Mouse (Mus musculus) limb, embryonic 10.5 days (tissue): ENCODE results near the gene Etv2. TPM values are rescaled to one million over a fixed set of nuclear protein-coding genes. Genes with fewer than 3 reads are reported as not detected.
A peak's percentile ranks its signal among the peaks of the same experiment; 100 is the strongest.

Experiments
- DNase-seq: peaks from one replicate; pipeline ENCODE4 v3.0.0-alpha.2; 2017; ENCODE audit warnings: low spot score
- H3K27ac ChIP-seq: fragments of 300-500 bp; sonication (generic); 2 replicates; pipeline ENCODE4 v1.5.1; 2016; ENCODE audit warnings: mild to moderate bottlenecking
- H3K27me3 ChIP-seq: fragments of 300-500 bp; sonication (generic); 2 replicates; pipeline ENCODE4 v1.6.1; 2016; ENCODE audit warnings: low read depth, mild to moderate bottlenecking; ENCODE audit not compliant: poor library complexity, severe bottlenecking
- H3K36me3 ChIP-seq: fragments of 300-500 bp; sonication (generic); 2 replicates; pipeline ENCODE4 v1.6.1; 2016; ENCODE audit warnings: mild to moderate bottlenecking, moderate library complexity
- H3K4me1 ChIP-seq: fragments of 300-500 bp; sonication (generic); 2 replicates; pipeline ENCODE4 v1.6.1; 2016
- H3K4me3 ChIP-seq: fragments of 300-500 bp; sonication (generic); 2 replicates; pipeline ENCODE4 v1.5.1; 2016; ENCODE audit warnings: mild to moderate bottlenecking, moderate library complexity
- H3K9me3 ChIP-seq: fragments of 300-500 bp; sonication (generic); replicated peaks from 2 replicates; pipeline ENCODE4 v1.6.1; 2016; ENCODE audit warnings: mild to moderate bottlenecking
- WGBS: fragments of 180-500 bp; shearing (Covaris S2); methylation state at CpG from one replicate; pipeline ENCODE4 v1.1.7; 2016; 5-methylcytosine and 5-hydroxymethylcytosine counted together
- microRNA-seq: library from miRNA; unstranded; fragments of <30 nt; microRNA quantifications from one replicate; pipeline ENCODE4, GENCODE M21; 2017
- polyA plus RNA-seq: library from polyadenylated mRNA; unstranded; fragments of >200 nt; fragmentation: Nextera tagmentation; extraction: Ambion mirVana; gene quantifications from 2 replicates; pipeline ENCODE4 v1.2.1, GENCODE M21; 2016

The Etv2 gene
- polyA plus RNA-seq, 1 experiment from 2014 or later = 1.3 TPM

GRCm38 (mm10) chr7:30591605-30591951 lies 44.1 kb downstream of the Etv2 start:
- H3K36me3 ChIP-seq = peaks cover 6% of the 10 kb centered on the region
- H3K27me3 ChIP-seq = no peaks in the 10 kb centered on the region
- DNase-seq = no peak
- no peak overlapping the region for H3K27ac ChIP-seq
- H3K4me1 ChIP-seq = peaks cover 23% of the 10 kb centered on the region
- no peaks in the 10 kb centered on the region for H3K9me3 ChIP-seq
- no peak overlapping the region for H3K4me3 ChIP-seq
- 56% methylated on average over 4 of the region's 4 CpGs for WGBS

DNA sequence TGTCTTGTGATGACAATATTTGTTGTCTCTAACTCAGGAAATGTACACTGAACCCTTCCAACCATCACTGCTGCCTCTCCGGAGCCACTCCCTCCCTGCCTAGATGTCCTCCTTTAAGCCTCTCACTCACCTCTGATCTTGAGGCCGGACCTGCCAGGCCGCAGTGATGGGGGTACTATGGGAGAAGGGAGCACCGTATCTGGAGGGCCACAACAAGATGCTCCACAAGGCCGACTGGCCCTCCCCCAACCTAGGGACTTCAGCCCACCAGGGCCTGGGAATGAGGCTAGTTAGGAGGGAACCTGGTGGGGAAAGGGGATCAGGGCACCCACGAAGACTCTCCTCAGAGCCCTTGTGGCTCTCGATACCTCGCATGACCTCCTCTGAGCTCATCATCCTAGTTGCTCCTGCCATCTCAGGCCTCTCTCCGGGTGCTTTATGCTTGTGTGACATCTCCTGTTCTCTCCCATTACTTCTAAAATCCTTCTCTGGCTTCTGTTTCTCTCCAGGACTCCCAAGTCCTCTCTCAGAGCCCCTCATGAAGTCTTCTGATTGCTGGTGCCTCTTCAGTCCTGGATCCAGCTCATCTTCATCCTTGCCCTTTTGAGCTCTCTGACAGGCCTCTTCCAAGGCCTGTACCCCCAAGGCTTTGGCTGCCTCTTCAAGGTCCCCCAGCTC lies 44.6 kb downstream of the Etv2 start:
- H3K4me3 ChIP-seq = no peak overlapping the region
- H3K4me1 ChIP-seq = peaks cover 26% of the 10 kb centered on the region
- no peak for DNase-seq
- no peak overlapping the region for H3K27ac ChIP-seq
- peaks cover 11% of the 10 kb centered on the region for H3K36me3 ChIP-seq
- H3K27me3 ChIP-seq = no peaks in the 10 kb centered on the region
- no peaks in the 10 kb centered on the region for H3K9me3 ChIP-seq
- WGBS = 83% methylated on average over 9 of the region's 9 CpGs

DNA sequence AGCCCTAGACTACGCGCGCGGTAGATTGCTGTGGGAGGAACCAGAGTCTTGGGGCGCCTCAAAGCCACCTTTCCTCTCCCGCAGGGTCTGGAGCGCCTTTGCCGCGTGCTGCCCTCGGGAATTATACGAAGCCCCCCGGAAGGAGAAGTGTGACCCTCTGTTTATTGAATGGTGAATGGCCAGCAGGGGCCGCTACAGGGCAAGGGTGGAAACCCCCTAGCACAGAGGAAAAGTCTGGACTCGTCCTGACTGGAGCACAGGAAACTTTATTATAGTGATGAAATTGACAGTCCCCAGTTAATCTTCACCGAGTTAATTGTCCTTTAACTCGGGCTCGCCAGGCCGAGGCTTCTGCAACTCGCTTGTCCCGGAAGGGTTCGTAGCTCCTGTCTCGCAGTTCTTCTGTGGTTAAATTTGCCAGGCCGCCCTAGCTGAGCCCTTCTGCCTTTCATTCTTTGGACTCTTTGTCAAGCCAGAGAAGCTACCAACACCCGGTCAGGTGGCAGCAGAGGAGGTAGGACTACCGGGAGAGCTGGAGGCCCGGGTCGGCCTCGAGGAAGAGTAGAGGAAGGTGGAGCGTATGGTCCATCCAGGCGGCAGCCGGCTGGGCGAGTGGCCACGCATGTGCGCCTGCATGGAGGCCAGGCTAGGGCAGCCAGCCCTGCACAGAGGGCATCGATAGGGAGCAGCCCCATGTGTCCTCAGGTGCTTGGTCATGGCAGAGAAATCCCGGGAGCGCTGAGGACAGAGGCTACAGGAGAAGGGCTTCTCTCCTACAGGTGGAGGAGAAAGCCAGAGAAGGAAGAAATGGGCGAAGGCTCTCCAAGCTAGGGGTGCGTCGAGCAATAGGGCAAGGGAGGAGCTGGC lies 46.0 kb downstream of the Etv2 start:
- peak overlapping the region; percentile 100 for H3K4me3 ChIP-seq
- 27% methylated on average over 40 of the region's 40 CpGs for WGBS
- peak; percentile 92 for DNase-seq
- H3K9me3 ChIP-seq = no peaks in the 10 kb centered on the region
- H3K27ac ChIP-seq = peak overlapping the region; percentile 99
- H3K36me3 ChIP-seq = peaks cover 25% of the 10 kb centered on the region
- H3K27me3 ChIP-seq = no peaks in the 10 kb centered on the region
- H3K4me1 ChIP-seq = peaks cover 26% of the 10 kb centered on the region

- peak within 1 kb of the TSS; percentile 99 for H3K27ac ChIP-seq
- peak; percentile 97 for DNase-seq
- H3K4me1 ChIP-seq = peaks cover 26% of the 10 kb centered on the region
- no peaks in the 10 kb centered on the region for H3K27me3 ChIP-seq
- H3K9me3 ChIP-seq = no peaks in the 10 kb centered on the region
- peak within 1 kb of the TSS; percentile 100 for H3K4me3 ChIP-seq
- WGBS = under 1% methylated on average over 65 of the region's 68 CpGs
- H3K36me3 ChIP-seq = peaks cover 34% of the 10 kb centered on the region
Observed at GRCm38 (mm10) chr7:30588676-30589434, 46.8 kb downstream of the Etv2 start, which contains the start of gene Kmt2b. Gene Kmt2b, minus strand, starts transcription at chr7:30588726.

- under 1% methylated on average over 64 of the region's 67 CpGs for WGBS
- H3K4me3 ChIP-seq = peak overlapping the region; percentile 100
- peak overlapping the region; percentile 99 for H3K27ac ChIP-seq
- DNase-seq = peak; percentile 66
- peaks cover 42% of the 10 kb centered on the region for H3K36me3 ChIP-seq
- H3K27me3 ChIP-seq = no peaks in the 10 kb centered on the region
- no peaks in the 10 kb centered on the region for H3K9me3 ChIP-seq
- H3K4me1 ChIP-seq = peaks cover 26% of the 10 kb centered on the region
Observed at GRCm38 (mm10) chr7:30587842-30588667, 47.6 kb downstream of the Etv2 start.

GRCm38 (mm10) chr7:30586455-30587020 lies 49.1 kb downstream of the Etv2 start:
- WGBS = 94% methylated on average over 28 of the region's 28 CpGs
- DNase-seq = no peak
- Histone ChIP-seq H3K36me3 (peaks cover 57% of the 10 kb centered on the region), H3K27ac (no peak overlapping the region), H3K4me1 (peaks cover 26% of the 10 kb centered on the region), H3K9me3 (no peaks in the 10 kb centered on the region), H3K27me3 (no peaks in the 10 kb centered on the region), H3K4me3 (peak overlapping the region; percentile 100)

GRCm38 (mm10) chr7:30585170-30585569 lies 50.5 kb downstream of the Etv2 start:
- Histone ChIP-seq H3K4me3 (no peak overlapping the region), H3K27me3 (no peaks in the 10 kb centered on the region), H3K9me3 (no peaks in the 10 kb centered on the region), H3K4me1 (peaks cover 24% of the 10 kb centered on the region), H3K36me3 (peaks cover 70% of the 10 kb centered on the region), H3K27ac (no peak overlapping the region)
- no peak for DNase-seq
- WGBS = 95% methylated on average over 7 of the region's 7 CpGs

DNA sequence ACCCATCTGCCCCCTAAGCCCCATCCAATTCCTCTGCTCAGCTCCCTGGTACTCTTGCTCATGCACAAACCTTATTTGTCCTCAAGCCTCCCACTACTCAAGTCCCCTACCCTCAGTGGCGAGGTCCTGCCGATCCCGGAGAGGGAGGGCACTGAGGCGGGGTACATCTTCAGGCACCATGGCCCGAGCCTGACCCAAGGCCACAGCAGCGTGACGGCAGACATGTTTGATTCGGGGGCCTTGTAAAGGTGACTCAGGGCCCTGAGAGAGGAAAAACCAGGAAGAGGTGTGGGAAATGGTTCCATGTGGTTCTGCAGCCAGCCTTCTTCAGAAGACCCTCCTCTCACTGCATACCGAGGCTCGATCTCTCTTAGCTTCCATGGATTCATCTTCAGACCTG lies 51.3 kb downstream of the Etv2 start:
- H3K9me3 ChIP-seq = no peaks in the 10 kb centered on the region
- 95% methylated on average over 10 of the region's 10 CpGs for WGBS
- no peak for DNase-seq
- H3K4me1 ChIP-seq = peaks cover 16% of the 10 kb centered on the region
- no peak overlapping the region for H3K27ac ChIP-seq
- no peaks in the 10 kb centered on the region for H3K27me3 ChIP-seq
- peaks cover 79% of the 10 kb centered on the region for H3K36me3 ChIP-seq
- no peak overlapping the region for H3K4me3 ChIP-seq

Small RNA genes lying within 50 kb of the gene (microRNA-seq; reads per million reads assigned to microRNA genes)
- not detected for gene Mir3569

Other genes starting within 250 kb of the Etv2 start
- gene Tyrobp, start 222.1 kb downstream of the Etv2 start, polyA plus RNA-seq = 7.6 and 8.6 TPM in 2 replicates
- gene Hcst, start 216.0 kb downstream of the Etv2 start, polyA plus RNA-seq = not detected in 2 replicates
- gene Nfkbid, start 214.1 kb downstream of the Etv2 start, polyA plus RNA-seq = 0.55 and 1.2 TPM in 2 replicates
- gene Aplp1, start 190.3 kb downstream of the Etv2 start, polyA plus RNA-seq = 8.4 and 13.4 TPM in 2 replicates
- not detected in 2 replicates for gene Kirrel2, start 178.2 kb downstream of the Etv2 start, polyA plus RNA-seq
- not detected in 2 replicates for gene Nphs1, start 177.5 kb downstream of the Etv2 start, polyA plus RNA-seq
- not detected in 2 replicates for gene Prodh2, start 142.2 kb downstream of the Etv2 start, polyA plus RNA-seq
- gene Arhgap33, start 100.8 kb downstream of the Etv2 start, polyA plus RNA-seq = 14.0 and 17.1 TPM in 2 replicates
- 4.7 and 7.0 TPM in 2 replicates for gene Hspb6, start 83.7 kb downstream of the Etv2 start, polyA plus RNA-seq
- 17.8 and 21.6 TPM in 2 replicates for gene Proser3, start 83.6 kb downstream of the Etv2 start, polyA plus RNA-seq
- 42.5 and 45.6 TPM in 2 replicates for gene Lin37, start 76.0 kb downstream of the Etv2 start, polyA plus RNA-seq
- gene U2af1l4, start 72.6 kb downstream of the Etv2 start, polyA plus RNA-seq = 92.5 and 100 TPM in 2 replicates
- 13.4 and 15.3 TPM in 2 replicates for gene Gm49396, start 72.5 kb downstream of the Etv2 start, polyA plus RNA-seq
- gene Psenen, start 72.2 kb downstream of the Etv2 start, polyA plus RNA-seq = 120 and 121 TPM in 2 replicates
- gene Igflr1, start 70.4 kb downstream of the Etv2 start, polyA plus RNA-seq = 5.7 and 6.5 TPM in 2 replicates
- 10.2 and 10.6 TPM in 2 replicates for gene Kmt2b, start 47.1 kb downstream of the Etv2 start, polyA plus RNA-seq
- gene Zbtb32, start 36.9 kb downstream of the Etv2 start, polyA plus RNA-seq = 0.15 and 0.45 TPM in 2 replicates
- gene Upk1a, start 23.0 kb downstream of the Etv2 start, polyA plus RNA-seq = 7.9 and 8.2 TPM in 2 replicates
- gene Cox6b1, start 9.7 kb downstream of the Etv2 start, polyA plus RNA-seq = 776 and 820 TPM in 2 replicates
- gene Rbm42, start 14.5 kb upstream of the Etv2 start, polyA plus RNA-seq = 150 and 151 TPM in 2 replicates
- 84.1 and 84.8 TPM in 2 replicates for gene Haus5, start 29.1 kb upstream of the Etv2 start, polyA plus RNA-seq
- gene Pmis2, start 35.8 kb upstream of the Etv2 start, polyA plus RNA-seq = not detected in 2 replicates
- not detected in 2 replicates for gene 2200002J24Rik, start 63.1 kb upstream of the Etv2 start, polyA plus RNA-seq
- gene Atp4a, start 76.4 kb upstream of the Etv2 start, polyA plus RNA-seq = 0.08 and 0.38 TPM in 2 replicates
- gene Tmem147, start 93.7 kb upstream of the Etv2 start, polyA plus RNA-seq = 153 and 159 TPM in 2 replicates
- gene Gapdhs, start 107.8 kb upstream of the Etv2 start, polyA plus RNA-seq = 0.43 TPM in 1 of 2 replicates, not detected in the other
- 1.1 and 1.4 TPM in 2 replicates for gene Sbsn, start 115.6 kb upstream of the Etv2 start, polyA plus RNA-seq
- not detected in 2 replicates for gene Dmkn, start 127.9 kb upstream of the Etv2 start, polyA plus RNA-seq
- gene Krtdap, start 152.0 kb upstream of the Etv2 start, polyA plus RNA-seq = not detected in 2 replicates
- gene Ffar2, start 187.9 kb upstream of the Etv2 start, polyA plus RNA-seq = not detected in 2 replicates
- gene Ffar3, start 220.3 kb upstream of the Etv2 start, polyA plus RNA-seq = not detected in 2 replicates
- gene Ffar1, start 225.7 kb upstream of the Etv2 start, polyA plus RNA-seq = not detected in 2 replicates
- 0.59 TPM in 1 of 2 replicates, not detected in the other for gene Cd22, start 244.5 kb upstream of the Etv2 start, polyA plus RNA-seq